Mouse (Mus musculus) heart, embryonic 15.5 days (tissue): ENCODE data around the gene Gm44805. TPM values are rescaled to one million over a fixed set of nuclear protein-coding genes. Genes with fewer than 3 reads are reported as not detected.

Experiments used
- ATAC-seq: fragments of 200-750 bp; cut with Nextera tagmentation; replicated peaks from 2 replicates; pipeline ENCODE4 v1.8.0; 2017; ENCODE audit warnings: low read depth, moderate TSS enrichment; ENCODE audit not compliant: insufficient number of reproducible peaks, insufficient read depth, low FRiP score
- H3K27ac ChIP-seq: fragments of 300-500 bp; sonication (generic); 2 replicates; pipeline ENCODE4 v1.5.1; 2015; ENCODE audit warnings: mild to moderate bottlenecking, inconsistent platforms
- H3K27me3 ChIP-seq: fragments of 300-500 bp; sonication (generic); 2 replicates; pipeline ENCODE4 v1.6.1; 2015; ENCODE audit warnings: inconsistent platforms
- H3K36me3 ChIP-seq: fragments of 300-500 bp; sonication (generic); 2 replicates; pipeline ENCODE4 v1.6.1; 2015; ENCODE audit warnings: mild to moderate bottlenecking, inconsistent platforms
- H3K4me1 ChIP-seq: fragments of 300-500 bp; sonication (generic); replicated peaks from 2 replicates; pipeline ENCODE4 v1.6.1; 2015; ENCODE audit warnings: inconsistent platforms
- H3K4me2 ChIP-seq: fragments of 300-500 bp; sonication (generic); 2 replicates; pipeline ENCODE4 v1.6.1; 2015; ENCODE audit warnings: inconsistent platforms, mild to moderate bottlenecking, moderate library complexity
- H3K4me3 ChIP-seq: fragments of 300-500 bp; sonication (generic); 2 replicates; pipeline ENCODE4 v1.5.1; 2015; ENCODE audit warnings: mild to moderate bottlenecking, inconsistent platforms
- H3K9ac ChIP-seq: fragments of 300-500 bp; sonication (generic); 2 replicates; pipeline ENCODE4 v1.6.1; 2015; ENCODE audit warnings: mild to moderate bottlenecking, inconsistent platforms
- H3K9me3 ChIP-seq: fragments of 300-500 bp; sonication (generic); replicated peaks from 2 replicates; pipeline ENCODE4 v1.6.1; 2016; ENCODE audit warnings: inconsistent platforms
- WGBS: fragments of 180-500 bp; shearing (Covaris S2); methylation state at CpG from one replicate; pipeline ENCODE4 v1.1.7; 2015; ENCODE audit warnings: mixed read lengths; 5-methylcytosine and 5-hydroxymethylcytosine counted together
- polyA plus RNA-seq: library from polyadenylated mRNA; unstranded; fragments of >200 nt; fragmentation: Nextera tagmentation; extraction: Ambion mirVana; gene quantifications from 2 replicates; pipeline ENCODE4 v1.2.1, GENCODE M21; 2015

Gene Gm44805
- polyA plus RNA-seq, 1 experiment from 2014 or later = 0.25 TPM

GRCm38 (mm10) chr7:19651063-19651786, 30.0 kb downstream of the Gm44805 start:
- H3K36me3 ChIP-seq = peaks cover 70% of the 10 kb centered on the region

GRCm38 (mm10) chr7:19641223-19641622, 40.0 kb downstream of the Gm44805 start:
- Histone ChIP-seq H3K36me3 (peaks cover 85% of the 10 kb centered on the region), H3K9me3 (no peaks in the 10 kb centered on the region), H3K27ac (no peak overlapping the region), H3K9ac (no peak overlapping the region), H3K4me2 (no peak overlapping the region), H3K4me3 (no peak overlapping the region), H3K4me1 (peaks cover 6% of the 10 kb centered on the region), H3K27me3 (no peaks in the 10 kb centered on the region)
- no peak for ATAC-seq
- WGBS = 92% methylated on average over 4 of the region's 4 CpGs

More at GRCm38 (mm10) chr7:19651063-19651786, 30.0 kb downstream of the Gm44805 start:
- no peak for ATAC-seq
- Histone ChIP-seq H3K27ac (no peak overlapping the region), H3K4me2 (no peak overlapping the region), H3K9me3 (no peaks in the 10 kb centered on the region), H3K9ac (no peak overlapping the region), H3K4me3 (no peak overlapping the region), H3K27me3 (no peaks in the 10 kb centered on the region), H3K4me1 (no peaks in the 10 kb centered on the region; the same call in none of the 2 replicates)
- WGBS = 77% methylated on average over 6 of the region's 6 CpGs

- no peak for ATAC-seq
- WGBS = 86% methylated on average over 11 of the region's 11 CpGs
- Histone ChIP-seq H3K36me3 (peaks cover 73% of the 10 kb centered on the region), H3K27me3 (no peaks in the 10 kb centered on the region), H3K27ac (no peak overlapping the region), H3K4me3 (no peak overlapping the region), H3K4me1 (peaks cover 13% of the 10 kb centered on the region), H3K9me3 (no peaks in the 10 kb centered on the region), H3K4me2 (no peak overlapping the region), H3K9ac (no peak overlapping the region)
These were observed 46.0 kb downstream of the Gm44805 start for GRCm38 (mm10) chr7:19635074-19635827.

GRCm38 (mm10) chr7:19634591-19634990, 46.6 kb downstream of the Gm44805 start:
- Histone ChIP-seq H3K27ac (no peak overlapping the region), H3K4me1 (peaks cover 15% of the 10 kb centered on the region), H3K36me3 (peaks cover 69% of the 10 kb centered on the region), H3K9me3 (no peaks in the 10 kb centered on the region), H3K4me3 (no peak overlapping the region), H3K27me3 (no peaks in the 10 kb centered on the region), H3K4me2 (no peak overlapping the region), H3K9ac (no peak overlapping the region)
- no peak for ATAC-seq
- 88% methylated on average over 2 of the region's 2 CpGs for WGBS

GRCm38 (mm10) chr7:19633855-19634254, 47.4 kb downstream of the Gm44805 start:
- no peaks in the 10 kb centered on the region for H3K9me3 ChIP-seq
- H3K4me1 ChIP-seq = peaks cover 18% of the 10 kb centered on the region
- no peak for ATAC-seq
- peaks cover 62% of the 10 kb centered on the region for H3K36me3 ChIP-seq
- no peak overlapping the region for H3K9ac ChIP-seq
- WGBS = 92% methylated on average over 15 of the region's 15 CpGs
- no peak overlapping the region for H3K4me3 ChIP-seq
- H3K4me2 ChIP-seq = no peak overlapping the region
- no peak overlapping the region for H3K27ac ChIP-seq
- H3K27me3 ChIP-seq = no peaks in the 10 kb centered on the region

- peaks cover 23% of the 10 kb centered on the region for H3K4me1 ChIP-seq
- H3K4me3 ChIP-seq = no peak overlapping the region
- peaks cover 56% of the 10 kb centered on the region for H3K36me3 ChIP-seq
- H3K4me2 ChIP-seq = no peak overlapping the region
- no peak overlapping the region for H3K9ac ChIP-seq
- WGBS = 84% methylated on average over 17 of the region's 17 CpGs
- no peak overlapping the region for H3K27ac ChIP-seq
- H3K9me3 ChIP-seq = no peaks in the 10 kb centered on the region
- H3K27me3 ChIP-seq = no peaks in the 10 kb centered on the region
- ATAC-seq = no peak
These were observed 48.0 kb downstream of the Gm44805 start for GRCm38 (mm10) chr7:19633197-19633596.

GRCm38 (mm10) chr7:19632720-19633119, 48.5 kb downstream of the Gm44805 start:
- Histone ChIP-seq H3K4me1 (peaks cover 28% of the 10 kb centered on the region), H3K27ac (no peak overlapping the region), H3K9ac (no peak overlapping the region), H3K9me3 (no peaks in the 10 kb centered on the region), H3K4me3 (no peak overlapping the region), H3K4me2 (no peak overlapping the region), H3K27me3 (no peaks in the 10 kb centered on the region), H3K36me3 (peaks cover 51% of the 10 kb centered on the region)
- no peak for ATAC-seq

- no peaks in the 10 kb centered on the region for H3K27me3 ChIP-seq
- peaks cover 48% of the 10 kb centered on the region for H3K36me3 ChIP-seq
- no peaks in the 10 kb centered on the region for H3K9me3 ChIP-seq
- no peak overlapping the region for H3K27ac ChIP-seq
- no peak for ATAC-seq
- no peak overlapping the region for H3K4me2 ChIP-seq
- H3K4me3 ChIP-seq = no peak overlapping the region
- no peak overlapping the region for H3K9ac ChIP-seq
- H3K4me1 ChIP-seq = peaks cover 28% of the 10 kb centered on the region
These were observed 48.9 kb downstream of the Gm44805 start for GRCm38 (mm10) chr7:19632275-19632674.

- peak within 1 kb of the TSS; percentile 88 for H3K4me2 ChIP-seq
- no peaks in the 10 kb centered on the region for H3K9me3 ChIP-seq
- peaks cover 25% of the 10 kb centered on the region for H3K36me3 ChIP-seq
- WGBS = 0% methylated on average over 30 of the region's 41 CpGs
- H3K4me3 ChIP-seq = peak within 1 kb of the TSS; percentile 65
- no peaks in the 10 kb centered on the region for H3K27me3 ChIP-seq
- peak within 1 kb of the TSS; percentile 56 for H3K9ac ChIP-seq
- ATAC-seq = peak; percentile 67
- peaks cover 15% of the 10 kb centered on the region for H3K4me1 ChIP-seq
- H3K27ac ChIP-seq = peak within 1 kb of the TSS; percentile 83
These were observed 51.9 kb downstream of the Gm44805 start, which contains the start of gene Relb for GRCm38 (mm10) chr7:19629361-19629734. Gene Relb, minus strand, starts transcription at chr7:19629438.

- Histone ChIP-seq H3K27me3 (no peaks in the 10 kb centered on the region), H3K27ac (peak overlapping the region; percentile 83), H3K9ac (peak overlapping the region; percentile 56), H3K4me3 (peak overlapping the region; percentile 65), H3K4me2 (peak overlapping the region; percentile 88), H3K9me3 (no peaks in the 10 kb centered on the region), H3K36me3 (peaks cover 19% of the 10 kb centered on the region), H3K4me1 (peaks cover 15% of the 10 kb centered on the region)
- 1% methylated on average over 57 of the region's 57 CpGs for WGBS
- ATAC-seq = peak; percentile 85
These were observed 52.5 kb downstream of the Gm44805 start for GRCm38 (mm10) chr7:19628536-19629360.

GRCm38 (mm10) chr7:19628192-19628535, 53.1 kb downstream of the Gm44805 start:
- no peak for ATAC-seq
- H3K4me2 ChIP-seq = peak overlapping the region; percentile 88
- 14% methylated on average over 17 of the region's 17 CpGs for WGBS
- peak overlapping the region; percentile 65 for H3K4me3 ChIP-seq
- H3K27me3 ChIP-seq = no peaks in the 10 kb centered on the region
- H3K4me1 ChIP-seq = peaks cover 15% of the 10 kb centered on the region
- peaks cover 13% of the 10 kb centered on the region for H3K36me3 ChIP-seq
- H3K9ac ChIP-seq = no peak overlapping the region
- H3K27ac ChIP-seq = peak overlapping the region; percentile 83
- no peaks in the 10 kb centered on the region for H3K9me3 ChIP-seq
